In genomic region chr12:111085579-111085978, GRCm38 (mm10) we compare ENCODE assay signal across 28 mouse cellular contexts.
"Had no signal": no experiment of that assay in that cellular context is flagged by ENCODE, and none has a peak within 500 bp of the region (broad histone marks: within the 10 kb centered on the region; RNA-seq: fewer than 3 reads in every experiment).

No protein-coding gene starts in this region.

- ATAC-seq: forebrain, embryonic 13.5 days; forebrain, embryonic 14.5 days; forebrain, embryonic 15.5 days; forebrain, embryonic 16.5 days; forebrain, postnatal 0 days had no signal

- DNase-seq: cerebellum, adult 2 months; cerebellum, adult 8-10 months; cerebellum, adult 9-10 months; cerebellum, adult 9-11 months; cerebellum, postnatal 10 days; cerebellum, postnatal 14 days; cerebellum, postnatal 25 days; cerebellum, postnatal 36 days; embryo, embryonic 11 days; forebrain, postnatal 0 days; gastrocnemius, adult 2 months; gastrocnemius, postnatal 10 days; gastrocnemius, postnatal 14 days; gastrocnemius, postnatal 25 days; gastrocnemius, postnatal 36 days; heart, adult 18-20 months; heart, adult 2 months had no signal

- H3K27ac ChIP-seq: embryonic facial prominence, embryonic 10.5 days; embryonic facial prominence, embryonic 12.5 days; embryonic facial prominence, embryonic 13.5 days; embryonic facial prominence, embryonic 15.5 days; forebrain, embryonic 10.5 days; forebrain, embryonic 12.5 days; forebrain, embryonic 13.5 days; forebrain, embryonic 15.5 days; gastrocnemius, adult 2 months; heart, adult 2 months had no signal

- H3K27me3 ChIP-seq: embryonic facial prominence, embryonic 12.5 days; embryonic facial prominence, embryonic 13.5 days; embryonic facial prominence, embryonic 15.5 days; forebrain, embryonic 12.5 days; forebrain, embryonic 13.5 days; forebrain, embryonic 15.5 days had no signal

- H3K4me2 ChIP-seq: embryonic facial prominence, embryonic 12.5 days; embryonic facial prominence, embryonic 13.5 days; embryonic facial prominence, embryonic 15.5 days; forebrain, embryonic 12.5 days; forebrain, embryonic 13.5 days; forebrain, embryonic 15.5 days had no signal

- H3K9ac ChIP-seq: embryonic facial prominence, embryonic 12.5 days; embryonic facial prominence, embryonic 13.5 days; embryonic facial prominence, embryonic 15.5 days; forebrain, embryonic 12.5 days; forebrain, embryonic 13.5 days; forebrain, embryonic 15.5 days; forebrain, postnatal 0 days had no signal

- H3K4me3 ChIP-seq: embryonic facial prominence, embryonic 10.5 days; embryonic facial prominence, embryonic 12.5 days; embryonic facial prominence, embryonic 13.5 days; embryonic facial prominence, embryonic 15.5 days; erythroblast, embryonic 14.5 days; forebrain, embryonic 10.5 days; forebrain, embryonic 12.5 days; forebrain, embryonic 13.5 days; forebrain, embryonic 15.5 days; gastrocnemius, adult 2 months; heart, adult 2 months had no signal

- H3K9me3 ChIP-seq: embryonic facial prominence, embryonic 10.5 days; embryonic facial prominence, embryonic 12.5 days; embryonic facial prominence, embryonic 13.5 days; embryonic facial prominence, embryonic 15.5 days; forebrain, embryonic 10.5 days; forebrain, embryonic 12.5 days; forebrain, embryonic 13.5 days; forebrain, embryonic 15.5 days had no signal
